In genomic region chr10:94097081-94097845, GRCm38 (mm10) we compare ENCODE assay signal across 12 mouse cellular contexts. TPM values are rescaled to one million over a fixed set of nuclear protein-coding genes. Genes with fewer than 3 reads are reported as not detected.
A peak's percentile ranks its signal among the peaks of the same experiment; 100 is the strongest.
DNase-seq lines count a peak whose midpoint lies in the region; ATAC-seq and TF ChIP-seq lines count a peak whose summit lies in the region.
"Had no signal": no experiment of that assay in that cellular context is flagged by ENCODE, and none has a peak within 500 bp of the region (broad histone marks: within the 10 kb centered on the region; RNA-seq: fewer than 3 reads in every experiment).

No protein-coding gene starts in this region.

- peaks cover 18% of the 10 kb centered on the region for H3K36me3 ChIP-seq in hindbrain, embryonic 10.5 days
- H3K36me3 ChIP-seq in hindbrain, embryonic 16.5 days (ENCODE audit: control insufficient read depth, insufficient read depth, low read length): no peaks in the 10 kb centered on the region
- H3K36me3 ChIP-seq in ES-E14 (ENCODE audit: control insufficient read depth, insufficient read depth, low read length, poor library complexity, severe bottlenecking): no peaks in the 10 kb centered on the region; the same call in 1 of the 2 replicates
- H3K36me3 ChIP-seq in forebrain, embryonic 13.5 days (ENCODE audit: poor library complexity, severe bottlenecking): 0 out of 2 replicates have a peak, but pooled peaks cover under 1% of the 10 kb centered on the region

- H3K4me3 ChIP-seq in hindbrain, embryonic 10.5 days: no peak overlapping the region
- H3K4me3 ChIP-seq in hindbrain, embryonic 16.5 days (ENCODE audit: low read length): no peak overlapping the region
- no peak overlapping the region for H3K4me3 ChIP-seq in ES-E14 (ENCODE audit: insufficient read depth in 1 of 2, low read depth in 1 of 2, low read length in 2 of 2, poor library complexity in 1 of 2, severe bottlenecking in 1 of 2)
- H3K4me3 ChIP-seq in forebrain, embryonic 13.5 days: no peak overlapping the region
- H3K4me3 ChIP-seq: forebrain, embryonic 12.5 days had no signal

- H3K27ac ChIP-seq in hindbrain, embryonic 10.5 days: peak overlapping the region; percentile 62
- no peak overlapping the region for H3K27ac ChIP-seq in hindbrain, embryonic 16.5 days (ENCODE audit: low read depth, low read length)
- H3K27ac ChIP-seq in ES-E14 (ENCODE audit: insufficient read depth, low read depth, low read length, poor library complexity, severe bottlenecking): no peak overlapping the region
- H3K27ac ChIP-seq in forebrain, embryonic 13.5 days: no peak overlapping the region
- H3K27ac ChIP-seq: forebrain, embryonic 12.5 days had no signal

- H3K9me3 ChIP-seq in hindbrain, embryonic 10.5 days: peaks cover 3% of the 10 kb centered on the region; the same call in 1 of the 2 replicates
- H3K9me3 ChIP-seq in hindbrain, embryonic 16.5 days (ENCODE audit: control insufficient read depth, low read length): no peaks in the 10 kb centered on the region
- no peaks in the 10 kb centered on the region for H3K9me3 ChIP-seq in ES-E14 (ENCODE audit: control insufficient read depth, insufficient read depth, low read depth, low read length)
- no peaks in the 10 kb centered on the region for H3K9me3 ChIP-seq in forebrain, embryonic 13.5 days (replicated peaks)
- H3K9me3 ChIP-seq: forebrain, embryonic 12.5 days had no signal

- no peak for DNase-seq in hindbrain, embryonic 10.5 days (ENCODE audit: low spot score)
- DNase-seq in ES-E14 (ENCODE audit: low read depth, low spot score): no peak
- peak; percentile 38 for DNase-seq in lung, postnatal 25 days (ENCODE audit: low spot score)
- DNase-seq in layer of hippocampus, adult 9-10 months (ENCODE audit: low spot score): no peak
- no peak for DNase-seq in cerebellum, postnatal 14 days
- DNase-seq: heart, postnatal 10 days; kidney, adult 8-10 months had no signal

- 0 out of 2 replicates have a peak, but pooled peaks cover 7% of the 10 kb centered on the region for H3K27me3 ChIP-seq in hindbrain, embryonic 10.5 days (ENCODE audit: insufficient read depth, poor library complexity, severe bottlenecking)
- H3K27me3 ChIP-seq in hindbrain, embryonic 16.5 days (replicated peaks; ENCODE audit: control insufficient read depth, insufficient read depth, low read length): no peaks in the 10 kb centered on the region
- H3K27me3 ChIP-seq in forebrain, embryonic 13.5 days: no peaks in the 10 kb centered on the region
- H3K27me3 ChIP-seq: forebrain, embryonic 12.5 days had no signal

- H3K4me2 ChIP-seq in hindbrain, embryonic 16.5 days (ENCODE audit: low read length): no peak overlapping the region
- no peak overlapping the region for H3K4me2 ChIP-seq in forebrain, embryonic 13.5 days
- H3K4me2 ChIP-seq: forebrain, embryonic 12.5 days had no signal

- no peak for ATAC-seq in hindbrain, embryonic 16.5 days
- ATAC-seq in granulocyte monocyte progenitor cell, adult 5-6 weeks (replicated peaks; ENCODE audit: poor library complexity, severe bottlenecking): peak; percentile 33; the same call in 1 of the 2 replicates
- ATAC-seq in forebrain, embryonic 13.5 days: no peak
- ATAC-seq: midbrain, embryonic 16.5 days had no signal

- H3K9ac ChIP-seq in hindbrain, embryonic 16.5 days (ENCODE audit: low read depth, low read length): no peak overlapping the region
- no peak overlapping the region for H3K9ac ChIP-seq in ES-E14 (ENCODE audit: insufficient read depth, low read depth, low read length, poor library complexity, severe bottlenecking)
- no peak overlapping the region for H3K9ac ChIP-seq in forebrain, embryonic 13.5 days
- H3K9ac ChIP-seq: forebrain, embryonic 12.5 days had no signal

- in situ Hi-C loops in ES-E14 (cut with MboI; ENCODE audit: low sequenced_read_pairs in 2 of 2, unreplicated experiment in 2 of 2): no loop called here

- WGBS in hindbrain, embryonic 10.5 days: 69% methylated on average over 3 of the region's 3 CpGs
- WGBS in hindbrain, embryonic 16.5 days: 75% methylated on average over 3 of the region's 3 CpGs
- 59% methylated on average over 3 of the region's 3 CpGs for WGBS in forebrain, embryonic 13.5 days

- H3K4me1 ChIP-seq in hindbrain, embryonic 10.5 days (replicated peaks): peaks cover 42% of the 10 kb centered on the region
- no peaks in the 10 kb centered on the region for H3K4me1 ChIP-seq in hindbrain, embryonic 16.5 days (ENCODE audit: control insufficient read depth, insufficient read depth, low read depth, low read length)
- H3K4me1 ChIP-seq in ES-E14 (ENCODE audit: control insufficient read depth in 2 of 2, insufficient read depth in 2 of 2, low read length in 2 of 2, poor library complexity in 1 of 2): peaks cover 7 to 14% of the 10 kb centered on the region in 2 experiments; a peak in 2 of 4 replicates
- no peaks in the 10 kb centered on the region for H3K4me1 ChIP-seq in forebrain, embryonic 13.5 days

TF ChIP-seq in ES-E14, 5 proteins besides CTCF, POLR2A, EP300 and RAD21:
- TF ChIP-seq ZC3H11A (IDR thresholded peaks at IDR 0.05; ENCODE audit: borderline replicate concordance, low read depth, low read length): no peak
- peak; percentile 94 for TF ChIP-seq MAFK (IDR thresholded peaks at IDR 0.05; ENCODE audit: insufficient read depth, low read depth, low read length)

RNA-seq across cellular contexts. Expression of gene Nr2c1, which starts 50.6 kb away (rescaled TPM):
- polyA plus RNA-seq in hindbrain, embryonic 10.5 days (2016; fragmentation: Nextera tagmentation; extraction: Ambion mirVana): 12.1 and 13.6 TPM in 2 replicates
- polyA plus RNA-seq in hindbrain, embryonic 16.5 days (2015; fragmentation: Nextera tagmentation; extraction: Ambion mirVana): 6.9 and 7.6 TPM in 2 replicates
- 6.5 and 8.0 TPM in 2 replicates for total RNA-seq in ES-E14 (2012; rRNA removed)
- 5.5 and 10.2 TPM in 2 replicates for total RNA-seq in granulocyte monocyte progenitor cell, adult 5-6 weeks (2014; fragmentation: Nextera tagmentation)
- total RNA-seq in granulocyte monocyte progenitor cell, adult 5-6 weeks (2017): 5.2 and 8.0 TPM in 2 replicates
- 7.8 and 8.6 TPM in 2 replicates for polyA plus RNA-seq in forebrain, embryonic 13.5 days (2015; fragmentation: Nextera tagmentation; extraction: Ambion mirVana)
